Mouse (Mus musculus) myocyte (in vitro differentiated cells): ENCODE measurements around the gene AL607142.1. TPM values are rescaled to one million over a fixed set of nuclear protein-coding genes. Genes with fewer than 3 reads are reported as not detected.

Source experiments
- H3K27me3 ChIP-seq: one replicate; pipeline ENCODE4 v1.6.1; 2011; ENCODE audit not compliant: control insufficient read depth, insufficient read depth, insufficient read length
- H3K36me3 ChIP-seq: one replicate; pipeline ENCODE4 v1.6.1; 2011; ENCODE audit not compliant: control insufficient read depth, insufficient read depth
- H3K4me2 ChIP-seq: one replicate; pipeline ENCODE4 v1.6.1; 2011; ENCODE audit warnings: low read depth, control low read depth
- H3K4me3 ChIP-seq: one replicate; pipeline ENCODE4 v1.5.1; 2011; ENCODE audit warnings: mild to moderate bottlenecking, control low read depth, moderate library complexity
- H3K79me2 ChIP-seq: one replicate; pipeline ENCODE4 v1.6.1; 2011; ENCODE audit not compliant: control insufficient read depth, insufficient read depth
- H3ac ChIP-seq: one replicate; pipeline ENCODE4 v1.6.1; 2011; ENCODE audit not compliant: control insufficient read depth, insufficient read length
- CEBPB ChIP-seq: IDR thresholded peaks from 2 replicates; pipeline ENCODE4 v1.6.1; 2011; ENCODE audit warnings: mild to moderate bottlenecking, moderate library complexity; ENCODE audit not compliant: poor library complexity, insufficient read depth, severe bottlenecking
- E2F4 ChIP-seq: IDR thresholded peaks from one replicate; pipeline ENCODE4 v1.6.1; 2011; ENCODE audit warnings: mild to moderate bottlenecking, control low read depth, moderate library complexity; ENCODE audit not compliant: insufficient read depth
- MAX ChIP-seq: IDR thresholded peaks from one replicate; pipeline ENCODE4 v1.6.1; 2011; ENCODE audit warnings: low read depth, mild to moderate bottlenecking, control low read depth
- MYOD1 ChIP-seq, 3 experiments: IDR thresholded peaks; one replicate each; pipeline ENCODE4 v1.6.1; 2011; ENCODE audit warnings: control low read depth in 2 of 3, low read depth in 2 of 3, mild to moderate bottlenecking in 2 of 3, moderate library complexity in 1 of 3; ENCODE audit not compliant: insufficient read length in 2 of 3, control insufficient read depth in 1 of 3
- MYOG ChIP-seq, 3 experiments: IDR thresholded peaks; one replicate each; pipeline ENCODE4 v1.6.1; 2011; ENCODE audit warnings: control low read depth in 2 of 3, low read depth in 2 of 3, mild to moderate bottlenecking in 2 of 3; ENCODE audit not compliant: insufficient read length in 2 of 3, control insufficient read depth in 1 of 3, insufficient read depth in 1 of 3
- POLR2A ChIP-seq: IDR thresholded peaks from one replicate; pipeline ENCODE4 v1.6.1; 2011; ENCODE audit warnings: low read depth, mild to moderate bottlenecking, control low read depth, moderate library complexity; ENCODE audit not compliant: insufficient read length
- POLR2AphosphoS2 ChIP-seq: IDR thresholded peaks from one replicate; pipeline ENCODE4 v1.6.1; 2011; ENCODE audit warnings: low read depth, control low read depth; ENCODE audit not compliant: insufficient read length
- REST ChIP-seq: IDR thresholded peaks from one replicate; pipeline ENCODE4 v1.6.1; 2011; ENCODE audit warnings: mild to moderate bottlenecking, control low read depth, moderate library complexity; ENCODE audit not compliant: insufficient read depth, insufficient read length
- SRF ChIP-seq: IDR thresholded peaks from one replicate; pipeline ENCODE4 v1.6.1; 2011; ENCODE audit warnings: low read depth; ENCODE audit not compliant: control insufficient read depth, insufficient read length
- TCF12 ChIP-seq: IDR thresholded peaks from one replicate; pipeline ENCODE4 v1.6.1; 2011; ENCODE audit warnings: mild to moderate bottlenecking, control low read depth; ENCODE audit not compliant: poor library complexity, insufficient read depth, severe bottlenecking
- TCF3 ChIP-seq: IDR thresholded peaks from one replicate; pipeline ENCODE4 v1.6.1; 2011; ENCODE audit warnings: low read depth, control low read depth; ENCODE audit not compliant: insufficient read length
- USF1 ChIP-seq: IDR thresholded peaks from one replicate; pipeline ENCODE4 v1.6.1; 2011; ENCODE audit warnings: low read depth, mild to moderate bottlenecking, control low read depth, moderate library complexity
- polyA plus RNA-seq: library from polyadenylated mRNA; unstranded; fragments of >200 nt; fragmentation: generic; extraction: Trizol; gene quantifications from one replicate; pipeline ENCODE4 v1.2.1, GENCODE M21; 2012; ENCODE audit warnings: missing spikeins

Gene AL607142.1
- polyA plus RNA-seq, 1 experiment: not detected

- TF ChIP-seq CEBPB (no peak), TCF12 (no peak), USF1 (no peak), POLR2A (no peak)
- no peak overlapping the region for H3ac ChIP-seq
- no peaks in the 10 kb centered on the region for H3K27me3 ChIP-seq
- H3K79me2 ChIP-seq: no peaks in the 10 kb centered on the region
- no peak overlapping the region for H3K4me3 ChIP-seq
- no peaks in the 10 kb centered on the region for H3K36me3 ChIP-seq
- H3K4me2 ChIP-seq: no peak overlapping the region
These were observed 37.1 kb upstream of the AL607142.1 start for GRCm38 (mm10) chr4:120027671-120028070.

GRCm38 (mm10) chr4:120029937-120030336 lies 34.9 kb upstream of the AL607142.1 start:
- TF ChIP-seq USF1 (no peak), POLR2AphosphoS2 (no peak), POLR2A (no peak), E2F4 (no peak), MAX (no peak), CEBPB (0 out of 2 replicates have a peak, but pooled peaks have one; percentile 18), SRF (no peak), REST (no peak), TCF3 (no peak)
- Histone ChIP-seq H3K36me3 (no peaks in the 10 kb centered on the region), H3K79me2 (no peaks in the 10 kb centered on the region)

GRCm38 (mm10) chr4:120032320-120032983 lies 32.3 kb upstream of the AL607142.1 start:
- TF ChIP-seq USF1 (no peak), TCF12 (no peak), MYOD1 (IDR thresholded peaks at IDR 0.05; ENCODE audit: control insufficient read depth in 1 of 3, insufficient read length in 2 of 3, low read depth in 2 of 3) (peak in 1 of 3 experiments; percentile 30), POLR2A (peak; percentile 22), CEBPB (no peak), E2F4 (no peak), REST (no peak), SRF (peak; percentile 82), POLR2AphosphoS2 (no peak), MYOG (IDR thresholded peaks at IDR 0.05; ENCODE audit: control insufficient read depth in 1 of 3, insufficient read depth in 1 of 3, insufficient read length in 2 of 3, low read depth in 2 of 3) (peak in 2 of 3 experiments; percentile 52 to 58), TCF3 (no peak), MAX (no peak)
- H3K27me3 ChIP-seq: no peaks in the 10 kb centered on the region

More at GRCm38 (mm10) chr4:120029937-120030336, 34.9 kb upstream of the AL607142.1 start:
- Histone ChIP-seq H3K4me2 (no peak overlapping the region), H3K4me3 (no peak overlapping the region), H3ac (no peak overlapping the region), H3K27me3 (no peaks in the 10 kb centered on the region)

GRCm38 (mm10) chr4:120032984-120033355 lies 31.8 kb upstream of the AL607142.1 start:
- Histone ChIP-seq H3K79me2 (no peaks in the 10 kb centered on the region), H3K36me3 (no peaks in the 10 kb centered on the region), H3K4me3 (peak overlapping the region; percentile 27), H3K4me2 (peak overlapping the region; percentile 98), H3K27me3 (no peaks in the 10 kb centered on the region), H3ac (peak overlapping the region; percentile 70)
- no peak for TF ChIP-seq TCF12
- no peak for TF ChIP-seq MYOG (IDR thresholded peaks at IDR 0.05; ENCODE audit: control insufficient read depth in 1 of 3, insufficient read depth in 1 of 3, insufficient read length in 2 of 3, low read depth in 2 of 3)
- no peak for TF ChIP-seq POLR2A
- TF ChIP-seq CEBPB: no peak
- TF ChIP-seq TCF3: no peak
- TF ChIP-seq REST: no peak
- TF ChIP-seq USF1: no peak
- TF ChIP-seq SRF: no peak
- no peak for TF ChIP-seq MAX
- no peak for TF ChIP-seq MYOD1 (IDR thresholded peaks at IDR 0.05; ENCODE audit: control insufficient read depth in 1 of 3, insufficient read length in 2 of 3, low read depth in 2 of 3)
- TF ChIP-seq POLR2AphosphoS2: no peak
- no peak for TF ChIP-seq E2F4

More at GRCm38 (mm10) chr4:120032320-120032983, 32.3 kb upstream of the AL607142.1 start:
- peak overlapping the region; percentile 98 for H3K4me2 ChIP-seq
- no peaks in the 10 kb centered on the region for H3K36me3 ChIP-seq
- no peaks in the 10 kb centered on the region for H3K79me2 ChIP-seq
- peak overlapping the region; percentile 27 for H3K4me3 ChIP-seq
- peak overlapping the region; percentile 70 for H3ac ChIP-seq

GRCm38 (mm10) chr4:120036294-120036693 lies 28.5 kb upstream of the AL607142.1 start:
- H3K79me2 ChIP-seq: no peaks in the 10 kb centered on the region
- no peak overlapping the region for H3K4me3 ChIP-seq
- no peak for TF ChIP-seq E2F4
- TF ChIP-seq MYOG (IDR thresholded peaks at IDR 0.05; ENCODE audit: control insufficient read depth in 1 of 3, insufficient read depth in 1 of 3, insufficient read length in 2 of 3, low read depth in 2 of 3): no peak
- no peak for TF ChIP-seq MAX
- TF ChIP-seq CEBPB: no peak
- TF ChIP-seq POLR2AphosphoS2: no peak
- no peak for TF ChIP-seq TCF3
- no peak for TF ChIP-seq POLR2A
- no peak for TF ChIP-seq REST
- no peaks in the 10 kb centered on the region for H3K27me3 ChIP-seq
- no peaks in the 10 kb centered on the region for H3K36me3 ChIP-seq
- H3K4me2 ChIP-seq: no peak overlapping the region
- H3ac ChIP-seq: no peak overlapping the region
